Mouse (Mus musculus) CD4-positive, CD25-positive, alpha-beta regulatory T cell, adult 2 months (primary cell): ENCODE measurements around the gene Plk3.
"Not testable (repeated sequence)": the region's sequence is repeated elsewhere in the genome, so short reads cannot be mapped to it uniquely, and the experiment has no call there.

Experiments
- DNase-seq: peaks from one replicate; pipeline ENCODE4 v3.0.0-alpha.2; 2012; ENCODE audit warnings: low read depth, low spot score

Gene Plk3

DNA sequence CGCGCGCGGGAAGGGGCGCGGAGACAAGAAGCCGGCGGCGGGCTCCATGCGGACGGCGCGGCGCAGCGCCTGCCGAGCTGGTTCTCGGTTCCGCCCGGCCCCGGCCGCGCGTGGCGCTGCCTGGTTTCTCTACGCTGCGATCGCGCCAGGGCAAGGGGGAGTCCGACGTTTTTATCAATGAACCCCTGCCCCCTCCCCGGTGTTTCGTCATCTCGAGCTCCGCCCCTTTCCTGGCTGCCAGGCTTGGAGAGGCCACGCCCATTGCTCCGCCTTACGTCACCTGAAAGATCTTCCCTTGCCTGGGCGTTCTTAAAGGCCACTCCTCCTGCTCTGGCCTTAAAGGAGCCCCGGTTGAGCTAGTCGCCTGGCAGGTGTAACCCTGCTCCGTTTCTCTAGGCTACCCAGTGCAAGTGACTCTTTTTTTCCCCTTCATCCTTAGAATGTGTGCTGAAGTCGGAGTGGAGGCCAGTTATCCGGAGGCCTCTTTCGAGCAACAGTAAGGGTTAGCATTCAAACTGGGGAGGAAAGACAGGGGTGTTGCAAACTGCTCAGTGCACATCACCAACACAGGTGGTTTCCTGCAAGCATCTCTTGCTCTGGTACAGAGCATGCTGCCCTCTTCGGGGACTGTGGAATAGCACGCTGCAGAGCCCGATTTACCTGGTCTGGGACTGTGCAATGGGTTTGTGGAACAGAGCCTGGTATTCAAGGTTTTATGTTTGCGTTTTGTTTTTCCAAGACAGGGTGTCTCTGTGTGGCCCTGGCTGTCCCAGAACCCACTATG lies at the start of gene Plk3:
Gene Plk3, minus strand, starts transcription at position 147 of the 784 bp plus-strand sequence.
- DNase-seq = peak; percentile 99

DNA sequence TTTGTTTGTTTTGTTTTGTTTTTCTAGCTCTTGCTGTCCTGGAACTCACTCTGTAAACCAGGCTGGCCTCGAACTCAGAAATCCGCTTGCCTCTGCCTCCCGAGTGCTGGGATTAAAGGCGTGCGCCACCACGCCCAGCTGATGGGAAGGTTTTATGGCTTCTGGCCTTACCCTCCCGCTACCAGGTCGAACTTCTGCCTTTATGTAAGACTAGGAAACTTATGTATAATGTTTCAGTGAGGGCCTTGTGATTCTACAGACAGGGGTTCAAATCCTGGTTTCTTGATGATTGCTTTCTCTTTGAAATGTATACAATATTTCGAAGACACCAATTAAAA lies 49.0 kb upstream of the Plk3 start:
- DNase-seq = not testable (repeated sequence)

DNA sequence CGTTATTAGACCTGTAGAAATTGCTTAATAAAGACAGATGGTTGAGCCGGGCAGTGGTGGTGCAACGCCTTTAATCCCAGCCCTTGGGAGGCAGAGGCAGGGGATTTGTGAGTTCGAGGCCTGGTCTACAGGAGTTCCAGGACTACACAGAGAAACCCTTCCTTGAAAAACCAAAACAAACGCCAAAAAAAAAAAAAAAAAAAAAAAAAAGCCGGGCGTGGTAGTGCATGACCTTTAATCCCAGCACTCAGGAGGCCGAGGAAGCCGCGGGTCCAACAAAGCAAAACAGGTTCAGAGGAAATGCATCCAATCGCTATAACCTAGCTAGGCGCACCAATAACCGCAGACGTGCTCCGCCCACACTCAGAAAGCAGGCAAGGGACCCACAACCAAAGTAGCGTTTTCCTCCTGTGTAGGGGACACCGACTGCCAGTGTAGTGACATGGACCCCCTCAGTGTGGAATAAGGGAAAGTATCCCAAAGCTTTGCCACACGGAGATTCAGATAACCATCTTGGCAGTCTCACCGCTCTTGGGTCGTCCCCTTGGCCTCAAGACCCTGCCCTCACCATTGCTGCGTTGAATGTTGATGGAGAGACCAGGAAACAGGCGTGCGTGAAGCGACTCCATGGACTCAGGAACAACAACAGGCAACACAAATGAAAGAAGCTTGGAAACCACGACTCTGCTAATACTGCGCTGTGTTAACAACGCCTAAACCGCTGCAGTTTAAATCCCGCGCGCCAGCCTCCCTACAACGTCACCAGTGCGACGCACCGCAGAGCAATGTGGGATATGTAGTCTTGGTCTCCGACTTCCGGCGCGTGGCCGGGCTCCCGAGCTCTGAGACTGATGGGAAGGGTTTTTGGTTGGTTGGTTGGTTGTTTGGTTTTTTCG lies 48.3 kb upstream of the Plk3 start, which contains the start of gene Kif2c:
Gene Kif2c, minus strand, starts transcription at position 777 of the 896 bp plus-strand sequence.
- DNase-seq = peak; percentile 96

DNA sequence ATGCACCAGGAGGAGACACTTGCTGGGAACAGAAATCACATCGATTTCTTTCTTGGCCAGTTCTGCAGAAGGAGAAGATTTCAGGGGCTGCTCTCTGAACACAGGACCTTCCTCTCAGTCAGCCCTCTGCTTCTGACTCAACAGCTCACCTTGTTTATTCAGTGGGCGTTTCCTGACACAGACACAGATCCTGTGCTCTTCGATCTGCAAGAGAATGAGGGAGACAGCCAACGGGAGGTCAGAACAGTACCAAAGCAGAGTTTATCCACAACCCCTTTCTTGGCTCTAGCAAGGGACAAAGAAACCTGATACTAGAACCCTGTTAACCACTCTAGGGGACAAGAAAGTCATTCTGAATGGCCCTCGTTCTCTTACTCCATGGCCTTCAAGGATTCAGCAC lies 36.2 kb upstream of the Plk3 start:
- DNase-seq = no peak

DNA sequence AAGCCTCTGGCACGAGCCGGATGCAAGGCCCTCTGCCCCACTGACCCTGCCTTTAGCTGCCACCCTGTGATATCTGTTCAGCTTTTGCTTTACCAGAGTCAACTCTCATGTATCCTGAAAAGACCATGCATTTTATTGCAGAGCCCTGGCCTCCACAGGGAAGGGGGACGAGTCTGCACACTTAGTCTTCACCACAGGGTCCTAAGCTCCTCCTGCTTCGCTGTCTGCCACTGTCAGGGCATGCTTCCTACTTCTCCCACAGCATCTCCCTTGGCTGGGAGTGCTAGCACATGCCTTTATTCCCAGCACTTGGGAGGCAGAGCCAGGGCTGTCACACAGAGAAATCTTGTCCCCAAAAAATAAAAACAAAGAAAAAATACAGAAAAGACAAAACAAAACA lies 27.4 kb upstream of the Plk3 start:
- no peak for DNase-seq

DNA sequence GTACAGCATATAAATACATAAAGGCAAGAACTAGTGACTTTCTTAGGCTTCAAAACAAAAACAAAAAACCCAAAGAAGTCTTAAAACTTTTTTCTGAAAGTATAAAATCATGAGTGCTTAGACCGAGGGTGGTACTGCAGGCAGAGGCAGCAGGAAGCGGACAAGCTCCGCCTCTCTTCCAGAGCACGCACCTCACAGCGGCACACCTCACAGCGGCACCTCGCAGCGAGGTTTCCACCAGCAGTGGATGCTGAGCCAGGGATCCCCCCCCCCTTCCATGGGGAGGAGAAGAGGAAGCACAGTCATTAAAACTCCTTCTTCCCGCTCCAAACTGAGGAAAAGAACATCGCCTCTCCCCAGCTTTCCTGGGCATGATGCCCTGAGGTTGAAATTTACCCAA lies 25.9 kb upstream of the Plk3 start:
- no peak for DNase-seq

DNA sequence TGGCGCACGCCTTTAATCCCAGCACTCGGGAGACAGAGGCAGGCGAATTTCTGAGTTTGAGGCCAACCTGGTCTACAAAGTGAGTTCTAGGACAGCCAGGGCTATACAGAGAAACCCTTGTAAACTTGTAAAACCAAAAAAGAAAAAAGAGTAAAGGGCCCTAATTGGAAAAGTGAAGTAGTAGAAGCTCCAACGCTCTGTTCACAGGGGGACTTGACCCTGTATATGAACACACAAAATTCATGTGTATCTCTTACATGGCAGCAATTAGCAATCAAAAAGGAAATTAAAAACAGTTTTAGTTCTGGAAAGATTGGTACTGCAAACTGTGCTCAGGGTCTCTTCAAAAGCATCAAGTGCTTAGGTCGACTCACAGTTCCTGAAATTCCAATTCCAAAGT lies 22.6 kb upstream of the Plk3 start:
- no peak for DNase-seq

DNA sequence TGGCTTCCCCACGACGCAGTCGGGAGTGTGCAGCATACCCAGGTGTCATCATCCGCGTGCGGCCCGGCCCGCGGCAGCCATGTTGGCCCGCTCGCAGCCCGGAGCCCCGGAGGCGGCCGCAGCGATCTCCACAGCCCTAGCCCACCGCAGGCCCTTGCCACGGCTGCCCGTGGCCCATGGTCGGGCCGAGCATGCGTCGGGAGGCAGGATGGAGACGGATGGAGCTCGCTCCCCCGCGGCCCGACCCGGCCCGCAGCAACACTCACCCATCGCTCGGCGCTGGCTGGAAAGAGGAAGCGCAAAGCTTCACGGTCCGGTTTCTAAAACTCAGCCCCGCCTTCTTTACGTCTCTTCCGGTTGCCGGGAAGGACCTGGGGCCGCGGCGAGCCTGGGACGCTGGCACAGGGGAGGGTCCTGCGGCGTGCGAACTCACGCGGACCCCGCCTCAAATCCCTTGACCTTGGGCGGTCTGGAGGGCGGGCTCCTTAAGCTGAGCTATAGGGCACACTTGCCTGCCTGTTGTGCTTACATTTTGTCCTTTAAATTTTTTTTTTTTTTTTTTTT lies 22.1 kb upstream of the Plk3 start, which contains the start of gene Rps8:
Gene Rps8, minus strand, starts transcription at position 452 of the 564 bp plus-strand sequence.
- peak; percentile 89 for DNase-seq

DNA sequence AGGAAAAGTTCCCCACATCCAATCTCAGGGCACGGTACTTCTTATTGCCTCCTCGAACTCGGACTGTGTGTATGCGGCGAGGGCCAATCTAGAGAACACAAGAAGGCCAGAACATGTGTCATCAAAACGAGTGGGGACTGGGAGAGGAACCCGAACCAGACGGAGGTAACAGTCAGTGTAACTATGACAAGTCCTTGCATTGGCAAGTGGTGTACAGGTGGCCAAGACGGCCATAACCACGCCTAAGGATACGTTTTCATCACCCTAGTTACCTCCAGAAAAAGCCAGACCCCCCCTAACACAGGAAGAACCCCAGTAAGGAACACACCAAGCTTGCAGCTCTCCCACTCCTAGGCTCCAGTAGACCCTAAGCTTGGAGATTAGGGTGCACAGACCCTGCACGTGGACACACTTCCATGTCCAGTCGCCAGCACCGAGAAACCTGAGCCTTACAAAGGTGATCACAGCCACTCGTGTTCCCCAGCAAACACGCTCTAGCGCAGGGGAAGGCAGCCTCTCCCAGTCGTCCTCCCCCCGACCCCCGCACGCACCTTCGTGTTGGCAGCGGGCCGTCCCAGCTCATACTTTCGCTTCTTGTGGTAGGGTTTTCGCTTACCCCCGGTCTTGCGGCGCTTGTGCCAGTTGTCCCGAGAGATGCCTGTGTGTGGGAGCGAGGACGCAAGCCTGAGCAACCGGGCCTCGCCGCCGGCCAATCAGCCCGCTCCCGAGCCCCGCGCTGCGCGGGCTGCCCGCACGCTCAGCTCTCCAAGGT lies 21.4 kb upstream of the Plk3 start:
- peak; percentile 32 for DNase-seq

DNA sequence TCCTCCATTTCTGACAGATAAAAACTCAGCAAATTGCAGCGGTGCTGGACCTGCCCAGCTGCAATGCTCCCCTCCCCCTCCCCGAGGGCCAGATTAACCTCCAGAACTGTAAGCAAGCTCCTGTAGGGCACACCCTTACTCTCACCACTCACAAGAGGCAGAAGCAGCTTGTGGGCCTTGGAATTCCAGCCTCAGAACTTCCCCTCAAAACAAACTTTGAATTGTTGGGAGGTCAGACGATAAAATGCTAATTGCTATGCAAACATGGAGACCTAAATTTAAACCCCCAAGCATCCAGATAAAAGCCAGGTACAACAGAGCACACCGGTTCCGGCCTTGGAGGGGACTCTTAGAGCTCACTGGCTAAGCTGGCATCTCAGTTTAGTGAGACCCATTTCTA lies 19.0 kb upstream of the Plk3 start:
- DNase-seq = no peak

DNA sequence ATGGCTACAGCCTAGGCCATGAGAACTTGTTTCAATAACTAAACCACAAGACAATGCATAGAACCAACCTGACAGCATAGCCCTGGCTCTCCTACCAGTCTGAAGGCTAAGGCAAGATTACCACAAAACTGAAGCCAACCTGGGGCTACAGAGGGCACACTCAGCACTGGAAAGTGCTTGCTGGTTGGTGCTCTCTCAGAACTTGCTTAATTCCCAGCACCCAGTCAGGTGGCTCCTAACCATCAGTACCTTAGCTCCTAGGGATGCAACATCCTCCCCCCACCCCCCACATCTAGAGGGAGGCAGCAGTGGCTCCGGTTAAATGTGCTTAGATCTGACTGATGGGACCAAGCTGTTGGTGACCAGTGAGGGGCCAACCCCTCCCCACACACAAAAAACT lies 17.7 kb upstream of the Plk3 start:
- DNase-seq = no peak

DNA sequence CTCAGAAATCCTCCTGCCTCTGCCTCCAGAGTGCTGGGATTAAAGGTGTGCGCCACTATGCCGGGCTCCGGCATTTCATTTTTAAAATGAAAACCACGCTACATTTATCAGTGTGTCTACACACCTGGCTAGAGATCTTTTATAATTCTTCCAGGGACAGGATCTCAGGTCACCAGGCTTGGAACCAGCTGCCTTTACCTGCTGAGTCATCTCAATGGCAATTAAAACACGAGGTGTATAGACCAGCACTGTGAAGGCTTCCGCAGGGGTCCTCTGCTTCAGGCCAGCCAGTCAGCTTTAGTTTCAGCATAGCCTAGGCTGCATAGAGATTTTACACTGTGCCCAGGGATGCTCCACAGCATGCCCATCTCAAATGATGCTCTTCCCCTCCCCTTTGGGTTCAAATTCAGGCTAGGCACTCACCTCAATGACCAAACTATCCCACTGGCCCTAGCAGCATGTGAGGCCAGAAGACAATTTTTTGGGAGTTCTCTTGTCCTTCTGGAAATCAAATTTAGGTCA lies 16.5 kb upstream of the Plk3 start:
- no peak for DNase-seq

DNA sequence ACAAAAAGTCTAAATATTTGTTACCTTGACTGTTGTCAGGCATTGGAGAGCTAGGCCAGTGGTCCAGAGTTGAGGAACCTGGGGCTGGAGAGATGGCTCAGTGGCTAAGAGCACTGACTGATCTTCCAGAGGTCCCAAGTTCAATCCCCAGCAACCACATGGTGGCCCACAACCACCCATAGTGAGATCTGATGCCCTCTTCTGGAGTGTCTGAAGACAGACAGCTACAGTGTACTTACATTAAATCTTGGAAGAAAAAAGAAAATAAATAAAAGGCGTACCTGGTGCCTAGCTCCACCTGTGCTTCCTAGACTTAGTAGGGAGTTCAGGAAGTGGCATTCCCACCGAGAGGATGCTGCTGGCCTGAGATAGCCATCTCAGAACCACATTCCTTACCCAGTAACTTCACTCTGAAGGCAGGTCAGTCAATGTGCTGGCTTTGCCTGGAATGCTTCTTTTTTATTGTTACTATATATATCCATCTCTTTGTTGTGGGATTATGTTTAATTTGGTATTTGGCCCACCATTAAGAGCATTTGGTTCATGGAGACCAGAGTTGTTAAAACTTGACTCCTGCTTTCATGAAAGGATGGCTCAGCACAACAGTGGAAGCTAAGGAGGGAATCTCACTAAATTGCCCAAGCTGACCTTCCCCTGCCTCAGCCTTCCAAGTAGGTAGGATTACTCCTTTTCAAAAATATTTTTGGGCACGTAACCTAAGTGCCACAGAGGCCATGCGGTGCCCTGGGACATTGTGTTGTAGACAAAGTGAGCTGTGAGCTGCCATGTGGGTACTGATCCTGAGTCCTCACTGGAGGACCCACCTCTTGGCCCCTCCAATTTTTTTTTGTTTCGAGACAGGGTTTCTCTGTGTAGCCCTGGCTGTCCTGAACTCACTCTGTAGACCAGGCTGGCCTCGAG lies 15.8 kb upstream of the Plk3 start:
- no peak for DNase-seq

DNA sequence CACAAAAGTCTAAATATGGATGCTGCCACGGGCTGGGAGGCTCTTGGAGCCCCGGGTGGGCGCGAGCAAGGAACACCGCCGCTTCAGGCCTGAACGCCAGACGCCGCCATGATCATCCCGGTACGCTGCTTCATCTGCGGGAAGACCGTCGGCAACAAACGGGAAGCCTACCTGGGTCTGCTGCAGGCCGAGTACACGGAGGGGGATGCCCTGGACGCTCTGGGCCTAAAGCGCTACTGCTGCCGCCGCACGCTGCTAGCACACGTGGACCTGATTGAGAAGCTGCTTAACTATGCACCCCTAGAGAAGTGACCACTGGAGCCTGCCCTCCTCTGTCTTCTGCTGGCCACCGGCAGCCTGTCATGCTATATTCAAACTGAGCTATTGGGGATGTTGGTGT lies 15.1 kb upstream of the Plk3 start:
- no peak for DNase-seq

DNA sequence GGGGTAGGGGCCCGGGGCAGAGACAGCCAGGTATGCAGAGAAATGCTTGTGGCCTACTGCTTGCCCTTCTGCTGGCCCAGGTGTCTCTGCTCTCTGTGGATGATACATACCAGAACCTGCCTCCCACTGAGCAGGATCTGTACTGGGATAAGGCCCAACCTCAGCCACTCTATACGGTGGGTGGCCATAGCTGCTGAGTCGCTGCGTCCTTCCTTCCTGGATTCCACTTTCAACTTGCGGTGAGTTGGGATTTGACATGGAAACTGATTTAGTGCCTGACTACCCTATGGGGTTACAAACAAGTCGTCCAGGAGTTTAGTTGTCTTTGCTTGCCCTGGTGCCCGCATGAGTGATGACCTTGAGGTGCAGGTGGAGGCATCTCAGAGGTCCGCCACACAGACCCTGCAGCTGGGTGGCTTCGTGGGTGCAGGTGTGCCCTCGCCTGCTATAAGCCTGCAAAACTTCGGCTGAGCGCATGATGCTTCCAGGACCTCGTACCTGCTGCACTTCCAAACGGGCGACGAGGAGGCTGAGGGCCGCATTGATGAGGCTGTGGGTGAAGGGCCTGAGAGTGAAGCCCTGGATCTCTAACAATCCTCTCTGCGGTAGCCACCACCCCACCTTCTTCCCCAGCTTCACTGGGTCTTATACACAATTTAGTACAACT lies 14.4 kb upstream of the Plk3 start:
- DNase-seq = no peak

DNA sequence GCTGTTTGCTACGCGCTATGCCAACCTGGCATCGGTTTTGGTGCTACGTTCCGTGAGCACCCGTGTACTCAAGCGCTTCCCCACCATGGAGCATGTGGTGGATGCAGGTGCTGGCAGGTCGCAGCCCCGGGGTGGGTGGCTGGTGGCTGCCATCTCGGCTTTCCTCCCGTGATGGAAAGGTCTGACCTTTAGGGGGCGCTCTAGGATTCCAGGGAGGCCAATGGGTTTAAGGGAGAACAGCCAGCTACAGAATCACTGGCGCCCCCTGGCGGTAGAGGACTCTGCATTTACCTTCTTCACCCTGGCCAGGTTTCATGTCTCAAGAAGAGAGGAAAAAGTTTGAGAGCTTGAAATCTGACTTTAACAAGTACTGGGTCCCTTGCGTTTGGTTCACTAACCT lies 12.4 kb upstream of the Plk3 start:
- peak; percentile 93 for DNase-seq

DNA sequence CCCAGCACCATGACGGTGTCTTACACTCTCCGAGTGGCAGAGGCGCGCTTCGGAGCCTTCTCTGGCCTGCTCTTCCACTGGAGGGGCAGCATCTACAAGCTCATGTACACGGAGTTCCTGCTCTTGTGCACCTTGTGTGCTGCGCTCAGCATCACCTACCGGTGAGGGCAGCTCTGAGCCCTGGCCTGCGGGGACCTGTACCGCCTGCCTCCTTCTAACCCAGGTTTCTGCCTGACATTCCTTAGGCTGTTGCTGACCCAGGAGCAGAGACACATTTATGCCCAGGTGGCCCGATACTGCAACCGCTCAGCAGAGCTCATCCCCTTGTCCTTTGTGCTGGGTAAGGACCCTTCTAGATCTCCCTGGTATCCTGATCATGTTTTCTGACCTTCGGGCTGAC lies 11.5 kb upstream of the Plk3 start:
- no peak for DNase-seq

DNA sequence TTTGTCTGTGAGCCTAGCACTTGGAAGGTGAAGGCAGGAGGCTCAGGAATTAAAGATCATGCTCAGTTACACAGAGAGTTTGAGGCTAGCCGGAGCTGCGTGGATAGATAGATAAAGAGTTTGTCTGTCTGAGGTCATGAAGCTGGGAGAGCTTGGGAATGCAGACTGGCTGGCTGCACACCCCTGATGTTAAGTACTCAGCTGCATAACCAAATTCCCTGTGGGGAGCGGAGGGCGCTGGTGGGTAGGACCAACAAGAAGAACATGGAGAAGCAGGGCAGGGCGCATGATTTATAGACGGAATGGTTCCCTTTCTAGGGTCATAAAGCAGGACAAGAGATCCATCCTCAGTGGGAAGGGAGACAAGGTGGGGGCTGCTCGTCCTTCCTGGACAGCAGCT lies 9.3 kb upstream of the Plk3 start:
- no peak for DNase-seq

DNA sequence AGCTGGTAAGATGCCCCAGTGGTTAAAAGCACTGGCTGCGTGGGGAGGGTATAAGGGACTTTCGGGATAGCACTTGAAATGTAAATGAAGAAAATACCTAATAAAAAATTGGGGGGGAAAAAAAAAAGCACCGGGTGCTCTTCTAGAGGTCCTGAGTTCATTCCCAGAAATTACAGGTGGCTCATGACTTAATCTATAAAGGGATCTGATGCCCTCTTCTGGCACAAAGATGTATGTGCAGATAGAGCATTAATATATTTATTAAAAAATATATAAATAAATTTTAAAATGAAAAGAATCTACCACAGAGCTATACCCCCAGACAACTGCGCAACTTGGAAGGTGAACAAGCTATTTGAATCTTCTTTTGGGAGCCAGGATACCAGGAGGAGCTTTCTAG lies 6.8 kb upstream of the Plk3 start:
- peak; percentile 64 for DNase-seq

DNA sequence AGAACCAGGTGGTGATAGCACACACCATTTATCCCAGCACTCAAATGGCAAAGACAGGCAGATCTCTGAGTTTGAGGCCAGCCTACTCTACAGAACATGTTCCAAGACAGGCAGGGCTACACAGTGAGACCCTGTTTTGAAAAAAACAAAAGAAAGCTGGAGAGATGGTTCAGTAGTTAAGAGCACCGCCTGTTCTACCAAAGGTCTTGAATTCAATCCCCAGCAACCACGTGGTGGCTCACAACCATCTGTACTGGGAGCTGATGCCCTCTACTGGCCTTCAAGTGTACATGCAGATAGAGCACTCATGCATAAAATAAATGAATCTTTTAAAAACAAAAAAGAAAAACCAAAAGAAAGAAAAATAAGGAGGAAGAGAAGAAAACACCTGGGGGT lies 5.5 kb upstream of the Plk3 start:
- peak; percentile 84 for DNase-seq
